Mouse (Mus musculus): ENCODE results near the gene Gm10717.
"Not testable (repeated sequence)": the region's sequence is repeated elsewhere in the genome, so short reads cannot be mapped to it uniquely, and the experiment has no call there.

GRCm38 (mm10) chr9:3009331-3009730, 15.9 kb upstream of the Gm10717 start:
- TF ChIP-seq POLR2A, CTCF (IDR thresholded peaks at IDR 0.05; ENCODE audit: insufficient read depth, low read depth, low read length): not testable (repeated sequence)
